Mouse (Mus musculus) thymus, postnatal 4 days (tissue): Measurements from ENCODE around the gene Camkmt.

Source experiments
- DNase-seq: peaks from one replicate; pipeline ENCODE4 v3.0.0; 2021

Camkmt gene

DNA sequence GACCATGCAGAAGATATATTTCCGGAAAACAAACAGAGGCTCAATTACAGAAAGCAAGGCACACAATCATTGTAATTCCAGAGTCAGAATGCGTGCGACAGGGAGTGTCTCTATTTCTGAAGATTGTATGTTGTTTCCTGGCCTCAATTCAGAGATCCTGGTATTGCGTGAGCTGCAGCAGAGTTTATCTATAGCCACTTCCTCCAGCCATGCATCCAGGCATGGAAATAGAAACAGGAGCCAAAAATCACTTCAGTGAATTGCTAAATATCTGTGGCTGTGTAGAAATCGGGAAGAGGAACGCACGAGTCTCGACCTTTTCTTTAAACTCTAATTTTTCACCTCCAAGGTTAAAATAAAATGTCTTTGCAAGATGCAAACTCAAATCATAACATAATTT is 287.1 kb downstream of the Camkmt start:
- no peak for DNase-seq

- DNase-seq = no peak
Measured at GRCm38 (mm10) chr17:85379101-85379500, 288.7 kb downstream of the Camkmt start.

GRCm38 (mm10) chr17:85381578-85382223 is 291.3 kb downstream of the Camkmt start:
- no peak for DNase-seq

GRCm38 (mm10) chr17:85382344-85382743 is 292.0 kb downstream of the Camkmt start:
- no peak for DNase-seq

DNA sequence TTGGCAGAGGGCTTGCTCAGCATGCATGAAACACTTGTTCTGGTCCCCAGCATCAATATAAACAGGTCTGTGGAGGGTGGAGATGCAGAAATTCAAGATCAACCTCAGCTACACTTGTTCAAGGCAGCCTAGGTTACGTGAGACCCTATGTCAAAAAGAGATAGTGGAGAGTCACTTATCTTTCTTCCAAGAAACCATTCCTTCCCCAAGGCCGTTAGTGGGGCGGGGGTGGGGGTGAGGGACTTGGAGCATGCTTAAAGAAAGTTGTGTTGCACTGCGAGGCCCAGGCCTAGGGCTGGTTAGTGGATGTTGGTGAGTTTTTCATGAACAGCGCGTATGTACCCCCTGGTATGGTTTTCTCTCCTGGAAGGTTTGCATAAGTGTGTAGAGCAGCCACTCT is 292.6 kb downstream of the Camkmt start:
- no peak for DNase-seq

DNA sequence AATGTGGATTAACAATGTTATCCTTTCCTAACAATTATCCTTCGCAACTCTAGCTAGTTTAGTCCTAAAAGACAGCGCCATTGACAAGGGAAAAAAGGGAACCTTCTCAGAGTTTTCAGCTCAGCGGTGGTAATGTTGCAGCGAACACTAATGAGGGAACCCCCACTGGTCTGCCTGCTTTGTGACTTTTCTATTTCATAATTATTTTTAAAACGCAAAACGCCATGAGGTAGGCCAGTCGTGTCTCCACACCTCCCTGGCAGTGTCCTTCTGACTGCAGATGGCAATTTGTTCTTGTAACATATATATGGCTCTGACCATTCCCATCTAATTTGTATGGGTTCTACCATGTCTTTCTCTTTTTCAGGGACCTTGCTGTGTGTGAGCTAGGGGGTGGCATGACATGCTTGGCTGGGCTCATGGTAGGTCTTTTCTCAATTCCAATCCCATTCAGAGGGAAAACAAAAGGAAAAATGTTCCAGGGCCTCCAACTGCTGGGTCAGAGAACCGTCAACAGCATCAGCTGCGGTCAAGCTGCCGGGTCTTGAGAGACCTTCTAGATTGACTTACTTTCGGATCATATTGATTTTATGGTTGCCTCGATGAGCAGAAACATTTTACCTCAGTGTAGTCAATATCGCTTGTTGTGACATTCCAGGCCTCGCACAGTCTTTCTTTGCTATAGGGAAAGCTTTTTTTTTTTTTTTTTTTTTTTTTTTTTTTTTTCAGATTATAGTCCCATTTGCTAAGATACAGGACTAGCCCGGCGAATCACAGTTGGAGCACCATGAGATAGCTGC is 302.9 kb downstream of the Camkmt start:
- DNase-seq = no peak

DNA sequence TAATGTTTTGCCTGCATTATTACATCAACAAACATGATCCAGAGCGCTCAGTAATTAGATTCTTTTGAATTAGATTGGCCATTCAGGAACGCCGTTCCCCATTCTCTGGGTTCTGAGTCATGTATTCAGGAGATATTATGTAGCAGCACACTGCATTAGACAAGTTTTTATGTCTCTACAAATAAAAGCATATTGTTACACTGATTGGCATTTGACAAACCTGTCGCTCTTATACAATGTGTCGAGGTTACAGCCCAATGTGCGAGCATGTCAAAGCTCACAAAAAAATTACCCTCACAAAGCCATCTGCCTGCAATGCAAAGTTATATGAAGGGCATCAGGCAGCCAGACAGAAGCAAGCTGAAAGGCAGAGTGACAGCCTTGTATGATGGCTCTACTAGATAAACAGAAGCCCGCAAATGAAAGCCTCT is 303.6 kb downstream of the Camkmt start:
- DNase-seq = no peak

DNA sequence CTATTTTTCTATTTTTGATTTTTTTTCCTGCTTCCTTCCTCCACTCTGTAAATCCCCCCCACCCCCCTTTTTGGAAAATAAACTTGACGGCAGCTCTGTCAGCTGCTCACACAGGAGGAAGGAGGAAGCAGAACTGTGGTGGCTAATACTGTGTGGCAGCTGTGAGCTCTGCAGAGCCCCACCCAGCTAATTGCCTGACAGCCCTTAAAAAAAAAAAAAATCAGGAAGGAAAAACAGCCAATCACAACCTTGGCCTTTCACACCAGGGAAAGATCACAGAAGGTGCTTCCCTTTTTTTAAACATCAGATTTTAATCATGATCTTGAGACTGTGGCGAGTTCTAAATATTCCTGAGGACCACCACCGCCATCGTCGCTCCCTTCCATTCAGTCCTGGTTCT is 305.1 kb downstream of the Camkmt start:
- DNase-seq = no peak

GRCm38 (mm10) chr17:85400751-85401150 is 310.4 kb downstream of the Camkmt start:
- DNase-seq = no peak

DNA sequence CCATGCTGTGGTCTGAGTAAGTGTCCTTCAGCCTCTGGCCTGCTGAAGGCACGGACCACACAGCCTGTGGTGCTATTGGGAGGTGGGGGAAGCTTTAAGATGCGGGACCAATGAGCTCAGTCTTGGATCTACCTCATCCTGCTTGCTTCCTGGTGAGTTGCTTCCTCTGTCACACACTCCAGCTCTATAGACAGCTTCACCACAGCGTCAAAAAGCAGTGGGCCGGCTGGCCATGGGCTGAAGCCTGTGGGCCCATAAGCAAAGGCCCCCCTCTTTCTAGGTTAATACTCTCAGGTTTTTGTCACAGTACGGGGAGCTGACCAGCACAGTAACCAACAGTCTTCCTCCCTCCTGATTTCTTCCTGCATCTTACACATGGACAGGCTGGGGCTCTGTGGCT is 314.8 kb downstream of the Camkmt start:
- no peak for DNase-seq

DNA sequence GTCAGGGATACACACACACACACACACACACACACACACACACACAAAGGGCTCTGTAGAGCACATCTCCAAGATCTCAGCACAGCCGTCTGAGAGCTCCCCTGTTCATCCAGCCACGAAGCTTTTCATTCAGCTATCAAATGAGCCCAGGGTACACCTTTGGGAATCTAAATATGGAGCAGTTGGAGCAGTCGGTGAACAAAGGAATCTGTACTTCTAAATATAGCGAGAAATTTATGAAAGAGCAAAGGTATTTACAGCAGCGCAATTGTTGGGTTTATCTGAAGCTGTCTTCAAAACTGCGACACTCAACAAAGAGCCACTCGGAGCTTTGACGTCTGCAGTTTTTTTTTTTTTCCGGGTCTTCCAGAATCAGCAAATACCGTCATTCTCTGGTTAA is 315.8 kb downstream of the Camkmt start:
- DNase-seq = no peak

GRCm38 (mm10) chr17:85428831-85429230 is 338.5 kb downstream of the Camkmt start:
- no peak for DNase-seq

- DNase-seq = no peak
Measured at GRCm38 (mm10) chr17:85432923-85433322, 342.6 kb downstream of the Camkmt start.

- DNase-seq = no peak
Measured at GRCm38 (mm10) chr17:85443036-85443435, 352.7 kb downstream of the Camkmt start.

GRCm38 (mm10) chr17:85454419-85454983 is 364.1 kb downstream of the Camkmt start:
- DNase-seq = no peak

GRCm38 (mm10) chr17:85455063-85455462 is 364.7 kb downstream of the Camkmt start:
- no peak for DNase-seq

DNA sequence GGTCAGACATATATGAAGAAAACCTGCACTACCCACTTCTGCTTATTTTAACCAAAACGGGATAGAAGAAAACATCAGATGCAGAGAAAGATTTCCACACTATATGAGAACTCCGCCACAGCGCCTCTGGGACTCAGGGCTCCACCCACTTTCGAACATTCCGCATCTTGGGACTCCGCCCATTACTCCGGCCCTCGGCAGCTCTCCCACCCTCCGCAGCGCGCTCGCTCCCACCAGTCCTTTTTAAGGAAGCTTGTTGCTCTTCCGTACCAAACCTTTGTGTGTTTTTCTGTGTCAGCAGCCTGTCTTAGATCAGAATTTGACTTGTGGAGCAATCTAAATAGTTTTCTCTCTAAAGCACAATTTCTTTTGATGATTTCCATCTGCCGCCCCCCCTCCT is 367.7 kb downstream of the Camkmt start:
- no peak for DNase-seq

GRCm38 (mm10) chr17:85458589-85458988 is 368.2 kb downstream of the Camkmt start:
- DNase-seq = no peak

DNA sequence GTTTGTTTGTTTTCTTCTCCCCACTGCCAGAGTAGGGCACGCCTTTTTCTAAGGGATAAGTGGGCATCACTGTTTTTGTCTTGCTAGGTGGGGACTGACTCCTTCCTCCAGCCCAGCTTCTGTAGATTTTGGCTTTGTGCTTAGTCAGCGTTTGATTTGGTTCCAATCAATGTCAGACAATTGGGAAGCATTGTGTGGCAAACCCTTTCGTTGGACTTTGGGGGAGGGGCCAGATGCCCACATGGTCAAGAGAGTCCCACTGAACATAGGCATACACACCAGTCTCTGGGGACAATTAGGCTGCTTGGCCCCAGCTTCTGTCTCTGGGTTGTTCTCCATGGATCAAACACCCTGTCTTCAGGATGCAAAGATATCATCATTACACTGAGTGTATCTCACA is 371.2 kb downstream of the Camkmt start:
- DNase-seq = no peak

DNA sequence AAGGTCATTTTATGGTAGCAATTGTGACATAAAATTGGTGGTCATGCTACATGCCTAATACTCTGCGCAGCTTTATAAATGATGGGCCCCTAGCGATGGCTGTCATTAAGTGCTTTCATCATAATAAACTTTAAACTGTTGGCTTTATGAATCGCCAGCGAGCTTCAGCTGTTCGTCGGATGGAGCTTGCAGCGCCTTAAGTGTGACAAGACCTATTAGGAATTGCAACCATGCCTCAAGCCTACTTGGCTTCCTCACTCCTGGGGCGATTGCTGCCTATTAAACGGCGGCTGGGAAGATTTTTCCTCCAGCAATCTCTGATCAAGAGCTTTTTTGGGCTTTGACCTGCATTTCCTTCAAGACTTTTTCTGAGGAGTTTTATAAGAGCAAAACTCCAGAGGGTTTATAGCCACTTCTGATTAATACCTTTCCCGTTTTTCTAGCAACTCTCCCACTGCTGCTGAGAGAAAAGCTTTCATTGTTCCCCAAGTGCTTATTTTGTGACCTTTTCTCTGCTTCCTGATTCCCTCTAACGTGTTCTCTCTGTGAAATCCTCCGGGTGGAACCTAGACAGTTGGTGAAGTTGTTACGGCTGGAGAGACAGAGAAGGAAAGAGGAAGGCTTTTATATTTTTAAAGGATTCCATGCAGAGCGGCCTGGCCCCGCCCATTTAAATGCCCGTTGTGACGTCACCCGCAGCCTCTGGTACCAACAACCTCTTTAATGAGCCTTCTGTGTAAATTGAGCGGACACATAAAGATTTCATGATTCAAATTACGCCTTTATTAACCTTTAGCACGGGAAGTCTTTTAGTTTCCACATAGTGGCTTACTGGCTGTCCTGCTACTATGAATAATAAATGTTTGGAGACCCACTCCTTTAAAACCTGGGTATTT is 373.4 kb downstream of the Camkmt start:
- no peak for DNase-seq

- DNase-seq = no peak
Measured at GRCm38 (mm10) chr17:85464466-85465411, 374.4 kb downstream of the Camkmt start.

- DNase-seq = peak; percentile 20
Measured at GRCm38 (mm10) chr17:85469776-85470175, 379.4 kb downstream of the Camkmt start.
